Mouse (Mus musculus): ENCODE data around the gene Fam53a. TPM values are rescaled to one million over a fixed set of nuclear protein-coding genes. Genes with fewer than 3 reads are reported as not detected.

The Fam53a gene
- polyA plus RNA-seq, 1 experiment, result 5.3 TPM

DNA sequence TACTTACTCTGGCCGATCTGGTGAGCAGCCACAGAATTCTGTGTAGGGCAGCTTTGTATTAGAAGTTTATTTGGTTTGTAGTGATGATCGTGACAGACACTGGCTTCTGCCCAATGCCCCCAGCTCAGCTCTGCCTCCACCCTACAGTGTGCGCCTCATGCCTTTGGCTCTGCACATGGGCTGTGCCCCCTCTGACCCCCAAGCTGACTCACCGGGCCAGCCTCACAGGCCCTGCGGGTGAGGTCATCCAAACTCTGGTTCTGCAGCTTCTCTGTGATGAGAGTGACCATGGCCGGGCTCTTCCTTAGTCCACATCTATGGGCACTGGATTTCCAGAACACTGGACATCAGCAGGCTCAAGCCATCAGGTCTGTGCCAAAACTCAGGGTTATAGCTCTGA is 15.0 kb downstream of the Fam53a start:
- peaks cover 2% of the 10 kb centered on the region; the same call in 1 of the 2 replicates for H3K4me1 ChIP-seq (ENCODE audit: control insufficient read depth)
- H3K36me3 ChIP-seq (ENCODE audit: control insufficient read depth), result peaks cover 54% of the 10 kb centered on the region
- H3K9me3 ChIP-seq (ENCODE audit: control insufficient read depth, low read length), result no peaks in the 10 kb centered on the region
- H3K4me3 ChIP-seq (replicated peaks), result no peak overlapping the region
- TF ChIP-seq GATA1 (IDR thresholded peaks at IDR 0.05; ENCODE audit: low read length), result no peak
- TF ChIP-seq TAL1 (IDR thresholded peaks at IDR 0.05; ENCODE audit: low read length), result no peak
- no peaks in the 10 kb centered on the region for H3K27me3 ChIP-seq (ENCODE audit: control insufficient read depth)

DNA sequence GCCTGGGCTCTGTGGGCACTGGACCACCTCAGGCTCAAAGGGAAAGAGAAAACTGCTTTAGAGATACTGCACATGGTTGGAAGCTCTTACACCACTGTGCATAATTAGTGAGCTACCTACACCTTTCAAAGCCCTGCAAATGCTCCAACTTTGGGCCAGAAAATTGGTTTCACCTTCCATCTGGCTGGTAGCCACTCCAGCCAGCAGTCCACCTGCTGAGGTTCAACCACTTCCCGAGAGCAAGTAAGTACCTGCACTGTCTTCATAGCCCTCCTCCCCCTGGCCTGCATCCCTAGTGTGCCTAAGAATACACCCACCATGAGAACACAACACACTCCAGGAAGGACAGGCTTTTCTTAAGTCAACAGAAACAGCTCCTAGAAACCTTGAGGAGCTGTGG is 17.6 kb downstream of the Fam53a start:
- TF ChIP-seq GATA1 (IDR thresholded peaks at IDR 0.05; ENCODE audit: low read length), result no peak
- no peak for TF ChIP-seq TAL1 (IDR thresholded peaks at IDR 0.05; ENCODE audit: low read length)
- H3K36me3 ChIP-seq (ENCODE audit: control insufficient read depth), result peaks cover 77% of the 10 kb centered on the region

DNA sequence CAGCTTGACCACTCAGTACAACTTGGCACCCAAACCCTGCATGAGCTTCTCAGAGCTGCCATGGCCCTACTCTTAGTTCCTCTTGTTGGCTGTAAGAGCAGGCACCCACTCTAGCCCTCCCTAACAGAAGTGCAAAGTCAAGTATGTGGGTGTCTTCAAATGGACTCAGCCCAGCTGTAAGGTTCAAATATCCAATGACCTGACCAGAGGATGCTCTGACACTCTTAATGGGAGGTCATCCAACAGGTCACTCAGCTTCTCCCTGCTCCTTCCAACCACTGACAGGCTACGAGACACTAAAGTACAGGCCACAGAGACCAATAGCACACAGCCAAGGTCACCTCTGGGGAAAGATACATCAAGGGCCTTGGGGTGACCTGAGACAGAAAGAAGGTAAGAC is 20.2 kb downstream of the Fam53a start:
- TF ChIP-seq GATA1 (IDR thresholded peaks at IDR 0.05; ENCODE audit: low read length) (no peak), TAL1 (IDR thresholded peaks at IDR 0.05; ENCODE audit: low read length) (no peak)
- H3K9me3 ChIP-seq (ENCODE audit: control insufficient read depth, low read length), result no peaks in the 10 kb centered on the region
- H3K4me1 ChIP-seq (ENCODE audit: control insufficient read depth), result no peaks in the 10 kb centered on the region; the same call in 1 of the 2 replicates
- H3K27me3 ChIP-seq (ENCODE audit: control insufficient read depth), result no peaks in the 10 kb centered on the region
- no peak overlapping the region for H3K4me3 ChIP-seq (replicated peaks)
- H3K36me3 ChIP-seq (ENCODE audit: control insufficient read depth), result peaks cover 83% of the 10 kb centered on the region

More for the DNA sequence above, 17.6 kb downstream of the Fam53a start:
- Histone ChIP-seq H3K9me3 (ENCODE audit: control insufficient read depth, low read length) (no peaks in the 10 kb centered on the region), H3K4me3 (replicated peaks) (no peak overlapping the region), H3K27me3 (ENCODE audit: control insufficient read depth) (no peaks in the 10 kb centered on the region), H3K4me1 (ENCODE audit: control insufficient read depth) (no peaks in the 10 kb centered on the region; the same call in 1 of the 2 replicates)

DNA sequence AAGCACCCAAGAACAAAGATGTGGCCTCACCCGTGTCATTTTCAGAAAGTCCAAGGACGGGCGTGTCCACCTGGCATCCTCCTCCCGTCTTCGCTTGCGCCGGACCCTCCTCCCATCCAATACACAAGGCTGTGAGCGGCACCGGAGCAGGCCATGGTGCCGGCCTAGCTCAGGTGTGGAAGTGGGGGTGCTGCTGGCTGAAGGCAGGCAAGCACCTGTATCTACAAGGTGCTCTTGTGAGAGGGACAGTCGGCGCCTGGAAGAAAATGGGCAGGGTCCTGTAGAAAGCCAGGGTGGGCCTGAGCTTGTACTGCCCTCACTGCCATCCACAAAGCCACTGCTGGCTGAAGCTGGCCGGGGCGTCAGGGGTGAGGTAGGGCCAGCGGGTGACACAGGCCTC is 22.0 kb downstream of the Fam53a start:
- H3K36me3 ChIP-seq (ENCODE audit: control insufficient read depth), result peaks cover 84% of the 10 kb centered on the region
- H3K9me3 ChIP-seq (ENCODE audit: control insufficient read depth, low read length), result no peaks in the 10 kb centered on the region
- peaks cover 3% of the 10 kb centered on the region for H3K4me1 ChIP-seq (ENCODE audit: control insufficient read depth)
- H3K4me3 ChIP-seq (replicated peaks), result no peak overlapping the region
- TF ChIP-seq GATA1 (IDR thresholded peaks at IDR 0.05; ENCODE audit: low read length), result no peak
- no peaks in the 10 kb centered on the region for H3K27me3 ChIP-seq (ENCODE audit: control insufficient read depth)

DNA sequence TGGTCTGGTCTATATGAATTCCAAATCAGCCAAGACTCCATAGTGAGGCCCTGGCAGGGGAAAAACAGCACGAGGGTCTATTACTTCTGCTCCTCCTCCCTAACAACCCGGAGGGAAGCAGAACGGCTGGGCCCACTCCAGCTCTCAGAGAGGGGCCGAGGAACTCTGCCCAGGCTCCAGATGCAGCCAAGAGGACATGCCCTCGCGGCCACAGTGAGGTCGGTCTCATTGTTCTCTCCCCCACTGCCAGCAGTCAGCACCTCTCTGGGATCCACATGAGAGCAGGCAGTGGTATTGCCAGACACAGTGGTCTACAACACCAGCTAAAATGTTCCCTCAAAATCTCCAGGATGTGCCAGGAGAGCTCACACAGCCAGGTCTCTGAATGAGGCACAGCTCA is 22.8 kb downstream of the Fam53a start:
- peaks cover 82% of the 10 kb centered on the region for H3K36me3 ChIP-seq (ENCODE audit: control insufficient read depth)
- TF ChIP-seq TAL1 (IDR thresholded peaks at IDR 0.05; ENCODE audit: low read length), result no peak
- no peak for TF ChIP-seq GATA1 (IDR thresholded peaks at IDR 0.05; ENCODE audit: low read length)
- H3K4me1 ChIP-seq (ENCODE audit: control insufficient read depth), result peaks cover 3% of the 10 kb centered on the region
- H3K4me3 ChIP-seq (replicated peaks), result no peak overlapping the region
- H3K27me3 ChIP-seq (ENCODE audit: control insufficient read depth), result no peaks in the 10 kb centered on the region
- no peaks in the 10 kb centered on the region for H3K9me3 ChIP-seq (ENCODE audit: control insufficient read depth, low read length)

DNA sequence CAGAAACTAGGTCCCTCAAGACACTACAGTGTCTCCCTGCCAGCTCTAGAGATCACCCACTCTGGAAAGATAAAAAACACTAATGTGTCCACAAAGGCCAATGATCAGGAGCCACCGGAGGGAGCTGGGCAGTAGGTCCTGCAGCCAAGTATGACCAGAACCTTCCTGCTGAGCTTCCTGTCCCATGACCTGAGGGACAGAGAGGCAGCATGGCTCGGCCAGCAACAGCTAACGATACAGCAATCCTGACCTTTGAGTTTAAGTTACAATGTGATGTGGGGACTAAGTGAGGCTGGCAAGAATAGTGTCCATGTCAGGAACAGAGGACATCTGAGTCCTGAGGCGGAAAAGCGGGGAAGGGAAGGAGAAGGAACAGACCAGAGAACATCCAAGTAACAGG is 24.1 kb downstream of the Fam53a start:
- no peak for TF ChIP-seq GATA1 (IDR thresholded peaks at IDR 0.05; ENCODE audit: low read length)
- TF ChIP-seq TAL1 (IDR thresholded peaks at IDR 0.05; ENCODE audit: low read length), result no peak
- H3K4me3 ChIP-seq (replicated peaks), result no peak overlapping the region
- peaks cover 84% of the 10 kb centered on the region for H3K36me3 ChIP-seq (ENCODE audit: control insufficient read depth)
- no peaks in the 10 kb centered on the region for H3K27me3 ChIP-seq (ENCODE audit: control insufficient read depth)
- H3K9me3 ChIP-seq (ENCODE audit: control insufficient read depth, low read length), result no peaks in the 10 kb centered on the region
- H3K4me1 ChIP-seq (ENCODE audit: control insufficient read depth), result peaks cover 3% of the 10 kb centered on the region

DNA sequence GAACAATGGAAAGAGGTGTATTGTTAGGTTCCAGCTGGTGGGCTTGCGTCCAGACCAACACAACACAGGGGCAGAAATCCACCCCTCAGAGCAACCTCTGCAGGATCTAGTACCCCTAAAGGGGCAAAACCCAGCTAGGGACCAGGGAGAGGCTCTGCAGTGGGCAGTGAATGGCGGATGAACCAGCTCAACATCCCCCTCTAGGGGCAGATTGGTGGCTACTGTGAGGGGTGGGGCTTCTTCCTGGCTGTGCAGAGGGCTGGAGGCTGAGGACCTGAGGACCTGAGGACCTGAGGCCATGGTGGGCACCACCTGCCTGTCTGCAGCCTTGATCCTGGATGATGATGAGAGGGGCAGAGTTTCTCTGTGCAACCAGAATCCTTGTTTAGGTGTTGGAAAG is 35.8 kb downstream of the Fam53a start:
- Histone ChIP-seq H3K27me3 (ENCODE audit: control insufficient read depth) (no peaks in the 10 kb centered on the region), H3K9me3 (ENCODE audit: control insufficient read depth, low read length) (no peaks in the 10 kb centered on the region), H3K4me3 (replicated peaks) (no peak overlapping the region), H3K4me1 (ENCODE audit: control insufficient read depth) (no peaks in the 10 kb centered on the region), H3K36me3 (ENCODE audit: control insufficient read depth) (peaks cover 3% of the 10 kb centered on the region; the same call in 1 of the 2 replicates)
- no peak for TF ChIP-seq TAL1 (IDR thresholded peaks at IDR 0.05; ENCODE audit: low read length)
- TF ChIP-seq GATA1 (IDR thresholded peaks at IDR 0.05; ENCODE audit: low read length), result no peak

DNA sequence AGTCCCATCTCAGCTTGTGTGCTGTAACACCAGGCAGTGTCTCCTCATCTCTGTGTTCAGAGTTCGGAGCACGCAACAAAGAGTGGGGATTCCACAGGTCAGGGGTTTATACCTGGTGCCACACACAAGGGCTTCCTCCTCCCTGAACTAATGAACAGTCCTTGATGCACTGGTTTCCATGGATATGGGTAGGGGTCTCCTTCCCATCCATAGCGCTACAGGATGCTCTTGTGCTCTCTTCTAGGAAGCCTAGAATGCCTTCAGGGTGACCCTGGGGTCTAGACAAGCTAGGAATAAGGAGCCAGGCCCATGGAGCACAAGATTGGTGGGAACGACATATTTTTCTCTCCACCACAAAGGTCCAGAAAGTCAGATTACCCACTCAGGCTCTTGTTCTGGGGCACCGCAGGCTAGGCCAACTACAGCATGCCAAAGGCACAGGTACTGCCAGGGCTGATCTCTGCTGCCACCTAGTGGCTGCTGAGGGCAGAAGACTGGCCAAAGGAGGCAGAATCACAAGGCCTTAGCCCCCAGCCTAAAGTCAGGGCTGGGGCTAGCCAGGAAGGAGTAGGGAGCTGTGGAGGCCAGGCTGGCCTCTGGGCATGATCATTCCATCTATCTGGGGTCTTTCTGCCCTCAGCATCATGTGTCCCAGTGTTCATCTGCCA is 40.1 kb downstream of the Fam53a start:
- Histone ChIP-seq H3K9me3 (ENCODE audit: control insufficient read depth, low read length) (no peaks in the 10 kb centered on the region), H3K36me3 (ENCODE audit: control insufficient read depth) (no peaks in the 10 kb centered on the region), H3K4me3 (replicated peaks) (no peak overlapping the region), H3K27me3 (ENCODE audit: control insufficient read depth) (no peaks in the 10 kb centered on the region), H3K4me1 (ENCODE audit: control insufficient read depth) (no peaks in the 10 kb centered on the region)
- TF ChIP-seq GATA1 (IDR thresholded peaks at IDR 0.05; ENCODE audit: low read length) (no peak), TAL1 (IDR thresholded peaks at IDR 0.05; ENCODE audit: low read length) (no peak)

DNA sequence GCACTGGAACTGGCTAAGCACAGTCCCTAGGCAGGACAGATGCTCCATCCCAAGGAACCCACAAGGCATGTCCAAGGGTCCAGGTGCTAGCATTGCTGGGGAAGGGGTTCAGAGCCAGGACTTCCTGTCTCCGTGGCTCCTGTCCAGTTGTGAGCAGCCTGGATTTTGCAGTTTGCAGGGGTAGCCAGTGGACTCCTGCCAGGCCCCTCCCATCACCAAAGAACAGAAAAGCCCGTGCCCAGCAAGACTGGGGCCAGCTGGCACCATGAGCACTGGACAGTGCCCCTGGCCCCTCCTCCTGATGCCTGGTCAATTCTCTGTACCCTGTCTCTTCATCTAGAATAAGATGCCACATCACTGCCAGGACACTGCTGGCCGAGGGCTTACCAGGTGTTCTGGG is 41.4 kb downstream of the Fam53a start:
- Histone ChIP-seq H3K9me3 (ENCODE audit: control insufficient read depth, low read length) (no peaks in the 10 kb centered on the region), H3K4me1 (ENCODE audit: control insufficient read depth) (no peaks in the 10 kb centered on the region), H3K36me3 (ENCODE audit: control insufficient read depth) (no peaks in the 10 kb centered on the region), H3K27me3 (ENCODE audit: control insufficient read depth) (no peaks in the 10 kb centered on the region), H3K4me3 (replicated peaks) (no peak overlapping the region)
- TF ChIP-seq TAL1 (IDR thresholded peaks at IDR 0.05; ENCODE audit: low read length) (no peak), GATA1 (IDR thresholded peaks at IDR 0.05; ENCODE audit: low read length) (no peak)
